Mouse (Mus musculus) right cerebral cortex, postnatal 10 days (tissue): ENCODE results near the gene Ndrg2.

Experiments used
- DNase-seq, 2 experiments: peaks; one replicate each; pipeline ENCODE4 v3.0.0; 2021; ENCODE audit warnings: low spot score in 2 of 2

Ndrg2 gene

DNA sequence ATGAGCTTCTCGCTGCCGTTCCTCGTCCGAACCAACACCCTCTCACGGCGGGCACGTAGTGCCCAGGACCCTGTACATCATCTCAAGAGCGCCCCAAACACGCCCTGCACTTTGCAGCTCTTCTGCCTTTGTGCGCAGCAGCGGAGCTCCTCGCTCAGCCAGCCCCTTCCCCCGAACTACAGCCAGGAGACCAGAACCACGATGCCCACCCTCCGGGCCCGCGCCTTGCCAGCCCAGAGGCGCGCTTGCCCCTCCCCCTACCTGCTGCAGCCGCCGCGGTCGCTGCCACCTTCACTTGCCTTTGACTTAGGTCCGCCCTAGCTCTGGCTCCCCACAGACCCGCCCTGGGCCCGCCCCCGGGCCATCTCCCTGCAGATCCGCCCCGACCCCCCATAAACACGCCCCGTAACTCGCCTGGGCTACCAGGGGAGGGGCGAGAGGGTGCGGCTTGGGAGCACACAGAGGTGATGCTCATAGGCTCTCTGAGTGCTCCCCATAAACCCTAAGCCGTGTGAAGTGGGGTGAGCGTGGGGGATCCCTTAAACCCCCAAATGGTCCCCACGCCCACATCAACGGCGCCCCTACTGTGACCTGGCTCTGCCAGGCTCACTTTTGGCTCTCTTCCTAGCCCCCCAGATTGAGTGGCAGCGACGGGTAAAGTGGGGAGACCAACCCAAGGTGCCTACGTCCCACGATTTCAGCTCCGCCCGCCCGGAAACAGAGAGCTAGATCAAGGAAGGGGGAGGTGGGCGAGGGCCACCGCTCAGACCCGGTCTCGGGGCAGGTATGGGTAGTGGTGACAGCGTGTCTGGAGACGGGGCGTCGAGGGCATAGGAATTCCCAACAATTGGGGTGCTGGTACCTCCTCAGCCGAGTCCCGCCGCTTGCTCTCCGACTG, 647 bp downstream of the Ndrg2 start:
- peak; percentile 83 to 84 for DNase-seq

DNA sequence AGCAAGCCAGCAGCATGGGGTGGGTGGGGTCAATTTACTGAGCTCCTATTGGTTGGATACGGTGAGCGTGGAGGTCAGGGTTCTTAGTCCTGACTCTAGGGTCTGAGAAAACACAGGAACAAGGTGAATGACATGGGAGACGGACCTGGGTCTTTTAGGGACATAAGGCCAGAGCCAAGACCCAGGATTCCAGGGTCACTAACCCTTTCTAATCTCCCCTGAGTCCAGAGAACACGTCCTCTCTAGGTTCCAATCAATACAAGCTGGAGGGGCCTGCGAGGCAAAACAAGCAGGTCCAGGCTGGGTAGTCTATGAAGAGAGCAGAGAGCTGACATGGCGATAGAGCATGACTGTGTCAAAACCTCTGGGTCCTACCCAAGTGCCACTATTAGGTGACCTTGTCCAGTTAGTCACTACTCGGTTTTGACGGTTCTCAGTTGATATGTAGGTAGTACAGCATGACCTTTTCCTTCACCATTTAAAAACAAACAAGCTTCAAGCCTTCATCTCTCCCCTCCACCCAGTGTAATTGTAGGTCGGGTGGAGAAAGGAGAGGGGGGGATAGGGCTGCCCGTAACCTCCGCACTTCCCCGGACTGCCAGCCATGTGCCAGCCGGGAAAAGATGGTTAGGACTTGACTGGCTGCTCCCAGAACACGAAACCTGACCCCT, 1.4 kb downstream of the Ndrg2 start:
- no peak for DNase-seq

DNA sequence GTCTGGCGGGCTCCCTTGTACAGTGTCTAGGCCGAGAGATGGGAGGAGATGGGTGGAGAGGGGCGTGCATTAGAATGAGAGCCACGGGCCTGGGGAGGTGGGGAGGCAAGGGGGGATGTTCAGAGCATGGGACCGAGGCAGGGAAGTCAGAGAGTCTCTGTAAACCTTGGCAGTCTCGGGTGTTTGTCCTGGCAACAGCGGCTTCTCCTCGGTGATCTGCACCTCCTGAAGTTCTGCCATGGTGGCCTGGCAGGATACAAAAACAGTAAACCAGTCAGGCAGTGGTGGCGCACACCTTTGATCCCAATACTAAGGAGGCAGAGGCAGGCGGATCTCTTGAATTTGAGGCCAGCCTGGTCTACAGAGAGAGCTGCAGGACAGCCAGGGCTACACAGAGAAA, 2.7 kb downstream of the Ndrg2 start:
- DNase-seq, result no peak

DNA sequence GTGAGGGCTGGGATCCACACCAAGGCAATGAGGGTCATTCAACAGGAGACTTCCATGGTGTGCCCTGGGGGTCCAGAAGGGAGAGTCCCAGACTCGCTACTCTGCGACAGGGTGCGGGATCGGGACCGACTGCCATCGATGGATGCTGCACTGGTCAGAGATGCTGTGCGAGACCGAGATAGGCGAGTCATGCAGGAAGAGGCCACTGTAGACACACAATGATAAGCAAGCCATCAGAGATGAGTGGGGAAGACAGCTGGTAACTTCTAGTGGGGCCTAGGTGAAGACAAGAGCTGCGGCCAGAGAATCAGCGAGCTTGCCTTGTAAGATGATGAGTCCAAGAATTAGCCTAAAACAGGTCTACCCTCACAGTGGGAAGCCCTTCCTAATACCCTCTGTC, 7.9 kb downstream of the Ndrg2 start:
- DNase-seq, result no peak

DNA sequence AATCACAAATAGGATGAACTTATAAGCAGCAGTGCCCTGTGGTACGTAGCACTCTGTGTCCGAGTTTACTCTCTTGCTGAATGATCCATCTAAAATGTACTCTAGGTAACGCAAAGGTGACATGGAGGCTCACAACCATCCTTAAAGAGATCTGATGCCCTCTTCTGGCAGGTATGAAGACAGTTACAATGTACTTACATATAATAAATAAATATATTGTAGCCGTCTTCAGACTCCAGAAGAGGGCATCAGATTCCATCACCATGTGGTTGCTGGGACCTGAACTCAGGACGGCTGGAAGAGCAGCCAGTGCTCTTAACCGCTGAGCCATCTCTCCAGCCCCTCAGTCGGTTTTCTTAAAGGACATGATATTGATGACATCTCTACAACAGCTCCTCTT, 9.3 kb downstream of the Ndrg2 start:
- no peak for DNase-seq

DNA sequence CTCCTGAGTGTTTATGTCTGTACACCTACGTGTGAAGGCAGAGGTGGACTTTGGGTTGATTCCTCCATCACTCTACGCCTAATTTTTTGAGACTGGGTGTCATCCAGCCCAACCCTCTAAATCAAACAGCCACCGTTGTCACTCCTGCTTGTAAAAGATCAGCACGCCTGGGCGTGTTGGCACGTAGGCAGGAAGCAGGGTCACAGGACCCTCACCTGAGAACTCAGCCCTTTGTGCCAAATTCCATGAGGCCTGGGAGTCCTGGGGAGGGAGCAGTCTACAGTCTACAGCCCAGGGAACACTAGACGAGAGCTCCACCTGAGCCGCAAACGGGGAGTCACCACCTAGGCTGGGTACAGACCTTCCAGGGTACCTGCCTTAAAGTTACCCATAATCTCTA, 10.2 kb downstream of the Ndrg2 start:
- DNase-seq, result no peak

DNA sequence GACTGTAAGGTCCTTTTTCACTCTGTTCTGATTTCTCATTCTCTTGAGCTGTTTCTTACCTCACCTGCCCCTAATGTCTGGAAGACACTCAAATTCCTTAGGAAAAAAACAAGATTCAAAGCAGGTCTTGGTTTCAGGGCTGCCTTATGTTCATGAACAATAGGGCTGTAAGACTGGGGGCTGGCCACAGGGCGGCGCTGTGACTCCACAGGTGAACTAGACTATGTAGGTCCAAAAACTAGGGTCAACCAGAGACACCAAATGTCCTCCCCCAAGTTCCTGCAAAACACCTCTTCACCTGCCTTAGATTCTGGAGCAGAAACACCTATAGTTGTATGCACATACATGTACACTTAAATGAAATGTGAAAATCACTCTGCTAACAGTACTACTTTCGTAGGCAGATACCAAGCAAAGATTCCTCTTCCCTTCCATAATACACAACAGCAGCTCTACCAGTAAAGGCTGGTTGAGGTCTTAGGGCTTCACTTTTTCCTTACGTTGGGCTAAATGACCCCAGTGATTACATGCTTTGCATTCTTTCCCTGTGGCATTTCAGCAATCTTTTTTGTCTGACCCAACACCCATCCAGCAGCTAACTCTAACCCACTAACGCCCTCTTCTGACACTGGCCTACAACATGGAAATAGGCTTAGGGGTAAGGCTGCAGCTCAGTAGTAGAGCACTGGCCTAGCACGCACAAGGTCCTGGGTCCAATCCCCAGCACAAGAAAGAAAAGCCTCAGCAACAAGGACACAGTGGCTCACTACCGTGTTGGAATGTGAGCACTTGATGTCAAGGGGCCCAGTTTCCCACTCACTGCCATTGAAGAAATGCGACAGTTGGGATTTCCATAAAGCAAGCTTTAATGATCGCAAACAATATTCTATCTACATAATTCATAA, 10.9 kb downstream of the Ndrg2 start:
- peak; percentile 59 to 86 for DNase-seq

DNA sequence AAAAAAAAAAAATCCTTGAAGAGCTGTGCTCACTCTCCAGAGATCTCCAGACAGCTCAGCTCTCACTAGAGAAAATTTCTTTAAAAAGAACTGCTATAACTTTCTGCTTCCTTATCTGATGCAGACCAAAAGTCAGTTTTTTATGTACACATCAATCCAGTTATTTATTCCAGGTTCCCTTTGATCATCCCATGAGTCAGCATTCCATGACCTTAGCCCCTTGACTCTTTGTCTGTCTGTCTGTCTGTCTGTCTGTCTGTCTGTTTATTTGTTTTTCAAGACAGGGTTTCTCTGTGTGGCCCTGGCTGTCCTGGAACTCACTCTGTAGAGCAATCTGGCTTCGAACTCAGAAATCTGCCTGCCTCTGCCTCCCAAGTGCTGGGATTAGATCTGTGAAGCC, 14.6 kb downstream of the Ndrg2 start:
- no peak for DNase-seq

DNA sequence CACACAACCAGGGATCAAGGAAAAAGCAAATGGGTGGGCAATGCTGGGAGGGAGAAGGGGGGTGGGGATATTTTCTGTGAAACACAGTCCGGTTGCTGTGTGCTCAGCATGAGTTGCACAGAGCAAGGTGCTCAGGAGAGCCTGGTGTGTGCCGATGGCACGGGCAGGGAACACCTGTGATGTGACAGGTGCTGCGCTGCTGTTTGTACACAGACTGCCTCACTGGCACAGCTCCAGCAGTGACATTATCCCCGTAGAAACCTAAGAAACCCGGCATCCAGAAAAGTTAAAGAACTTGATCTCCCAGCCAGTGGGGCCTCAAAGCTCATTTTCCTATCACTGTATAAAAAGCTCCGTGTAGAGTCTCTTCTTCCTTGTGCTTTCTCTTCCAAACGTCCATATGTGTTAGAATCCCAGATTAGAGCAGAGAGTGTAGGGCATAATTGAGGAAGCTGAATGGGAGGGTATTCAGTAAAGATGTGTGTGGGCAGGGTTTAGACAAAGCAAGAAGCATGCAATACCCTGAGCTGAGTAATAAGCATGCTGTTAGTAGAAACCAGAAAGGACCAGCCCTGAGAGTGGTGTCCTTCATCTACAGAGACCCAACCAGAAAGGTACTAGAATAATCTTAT, 17.3 kb downstream of the Ndrg2 start:
- DNase-seq, result no peak

DNA sequence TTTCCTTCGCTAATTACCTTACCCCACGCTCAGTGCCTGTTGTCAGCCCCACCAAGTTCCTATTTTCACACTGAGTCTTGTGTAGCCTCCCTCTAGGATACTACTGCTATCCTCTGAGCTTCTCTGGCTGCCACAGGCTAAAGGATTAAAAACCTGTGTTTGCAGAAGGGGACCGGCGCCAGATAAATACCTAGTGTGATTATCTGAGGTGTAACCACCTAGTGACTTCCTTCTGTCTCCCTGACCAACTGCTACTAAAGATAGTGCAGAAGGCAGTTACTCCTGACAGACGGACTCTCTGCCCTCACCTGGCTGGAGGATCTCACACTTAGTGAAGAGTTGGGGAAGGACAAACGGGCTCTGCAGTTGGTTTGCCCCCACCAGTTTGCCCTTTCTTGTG, 17.9 kb downstream of the Ndrg2 start:
- no peak for DNase-seq

DNA sequence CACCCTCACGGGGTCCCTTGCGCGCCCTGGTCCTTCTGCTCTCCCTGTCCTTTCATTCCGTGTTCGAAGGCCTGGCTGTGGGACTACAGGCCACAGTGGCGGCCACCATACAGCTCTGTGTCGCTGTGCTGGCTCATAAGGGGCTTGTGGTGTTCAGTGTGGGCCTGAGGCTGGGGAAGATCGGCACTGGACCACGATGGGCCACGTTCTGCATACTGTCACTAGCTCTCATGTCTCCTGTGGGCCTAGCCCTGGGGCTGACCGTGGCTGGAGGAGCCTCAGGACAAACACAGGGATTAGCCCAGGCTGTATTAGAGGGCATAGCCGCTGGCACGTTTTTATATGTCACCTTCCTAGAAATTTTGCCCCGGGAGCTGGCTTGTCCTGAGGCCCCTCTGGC, 18.9 kb downstream of the Ndrg2 start:
- DNase-seq, result no peak

DNA sequence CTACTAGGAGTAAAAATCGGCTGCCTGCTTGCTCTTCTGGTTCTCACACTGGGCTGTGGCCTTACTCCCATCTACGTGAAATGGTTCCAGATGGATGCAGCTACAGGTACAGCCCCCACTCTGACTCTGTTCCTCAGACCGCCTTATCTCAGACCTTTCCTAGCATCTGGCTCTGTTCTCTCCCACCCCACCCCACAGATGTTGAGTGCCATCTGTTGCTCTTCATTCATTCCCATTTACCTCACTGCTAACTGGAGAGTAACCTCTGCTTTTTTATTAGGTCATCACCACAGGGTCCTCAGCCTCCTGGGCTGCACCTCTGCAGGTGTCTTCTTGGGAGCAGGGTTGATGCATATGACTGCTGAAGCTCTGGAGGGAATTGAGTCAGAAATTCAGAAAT, 20.1 kb downstream of the Ndrg2 start:
- DNase-seq, result no peak

DNA sequence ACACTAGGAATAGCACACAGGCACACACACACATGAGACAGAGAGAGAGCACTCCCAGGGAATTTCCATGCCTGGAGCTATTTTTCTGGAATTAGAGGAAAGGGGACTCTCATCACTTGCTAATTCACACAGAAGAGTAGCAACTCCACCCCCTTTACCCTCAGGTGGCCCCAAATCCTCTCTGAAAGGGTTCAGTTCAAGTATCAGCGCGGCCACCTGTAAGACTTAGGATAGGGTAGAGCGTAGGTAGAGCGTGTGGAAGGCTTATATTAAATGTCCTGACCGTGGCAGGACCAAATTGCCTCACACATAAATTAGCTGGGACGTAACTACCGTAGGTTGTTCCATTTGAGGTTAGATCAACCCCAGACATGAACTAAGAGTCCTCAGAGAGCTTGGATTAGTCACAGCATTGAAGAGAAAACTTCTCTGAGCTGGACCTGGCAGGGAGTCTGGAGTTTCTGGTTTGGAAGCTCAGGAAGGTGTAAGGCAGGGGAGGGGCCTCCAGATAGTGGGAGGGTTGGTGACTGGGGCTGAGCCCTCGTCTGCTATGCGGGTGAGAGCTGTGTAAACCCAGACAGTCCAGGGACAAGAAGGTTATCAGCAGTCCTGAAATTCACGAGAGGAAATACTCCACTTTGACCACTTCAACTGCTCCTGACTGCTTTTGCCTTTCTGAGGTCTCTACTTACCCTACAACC, 20.7 kb downstream of the Ndrg2 start:
- no peak for DNase-seq

DNA sequence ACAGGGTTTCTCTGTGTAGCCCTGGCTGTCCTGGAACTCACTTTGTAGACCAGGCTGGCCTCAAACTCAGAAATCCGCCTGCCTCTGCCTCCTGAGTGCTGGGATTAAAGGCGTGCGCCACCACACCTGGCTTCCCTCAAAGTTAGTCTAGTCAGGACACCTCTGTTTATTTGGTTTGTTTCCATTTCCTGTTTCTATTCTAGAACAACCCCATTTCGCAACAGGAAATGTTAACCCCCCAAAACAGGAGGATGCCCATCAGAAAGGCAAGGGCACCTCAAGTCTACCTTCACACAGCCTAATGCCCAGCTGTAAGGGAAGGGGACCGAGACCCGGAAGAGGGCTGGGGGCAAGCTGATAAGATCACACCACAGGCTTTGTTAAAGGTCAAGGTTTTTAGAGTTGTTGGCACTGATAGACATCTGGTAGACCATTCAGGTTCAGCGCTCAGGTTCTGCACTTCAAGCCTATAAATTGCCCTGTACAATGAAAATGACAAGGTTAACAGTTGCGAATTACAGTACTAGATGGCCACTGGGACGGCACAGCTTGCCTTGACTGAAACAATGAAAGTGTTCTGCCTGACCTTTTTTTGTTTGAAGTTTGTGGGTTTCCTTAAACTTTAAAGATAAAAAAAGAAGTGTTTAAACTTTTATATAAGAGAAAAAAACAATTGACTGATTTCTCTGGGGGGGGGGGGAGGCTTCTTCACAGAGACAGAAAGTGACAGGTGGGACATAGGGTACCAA, 21.6 kb downstream of the Ndrg2 start, which contains the start of gene Slc39a2:
Gene Slc39a2, plus strand, starts transcription at position 699 of the 749 bp plus-strand sequence.
- no peak for DNase-seq

DNA sequence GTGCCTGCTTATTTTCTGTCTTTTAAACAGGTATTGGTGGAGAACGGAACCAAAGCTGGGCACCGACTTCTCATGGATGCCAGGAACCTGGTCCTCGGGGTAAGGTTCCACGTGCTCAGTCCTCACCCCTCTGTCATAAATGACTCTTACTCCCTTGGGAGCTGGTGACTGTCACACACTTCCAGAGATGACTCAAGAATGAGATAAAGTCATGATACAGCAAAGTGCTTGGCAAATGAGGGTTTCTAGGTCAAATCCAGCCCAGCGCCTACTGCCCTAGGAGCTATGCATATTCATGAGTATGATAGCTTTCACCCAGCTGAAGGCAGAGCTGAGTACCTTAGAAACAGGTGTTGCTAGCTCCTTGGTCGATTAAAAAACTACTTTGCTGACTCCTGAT, 24.1 kb downstream of the Ndrg2 start:
- DNase-seq, result no peak

DNA sequence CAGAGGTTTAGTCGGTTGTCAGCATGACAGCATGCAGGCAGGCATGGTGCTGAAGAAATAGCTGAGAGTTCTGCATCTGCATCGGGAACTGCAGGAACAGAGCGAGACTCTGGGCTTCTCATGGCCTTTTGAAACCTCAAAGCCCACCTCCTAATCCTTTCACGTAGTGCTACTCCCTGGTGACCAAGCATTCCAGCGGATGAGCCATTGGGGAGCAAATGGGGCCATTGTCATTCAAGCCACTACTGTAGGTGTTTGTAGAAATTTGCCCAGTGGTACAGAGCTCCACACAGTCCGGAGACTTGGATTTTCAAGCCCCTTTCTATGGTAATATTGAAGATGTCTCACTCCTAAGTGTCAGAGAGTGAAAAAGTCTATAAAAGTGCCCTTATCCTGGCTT, 27.9 kb downstream of the Ndrg2 start:
- DNase-seq, result no peak

DNA sequence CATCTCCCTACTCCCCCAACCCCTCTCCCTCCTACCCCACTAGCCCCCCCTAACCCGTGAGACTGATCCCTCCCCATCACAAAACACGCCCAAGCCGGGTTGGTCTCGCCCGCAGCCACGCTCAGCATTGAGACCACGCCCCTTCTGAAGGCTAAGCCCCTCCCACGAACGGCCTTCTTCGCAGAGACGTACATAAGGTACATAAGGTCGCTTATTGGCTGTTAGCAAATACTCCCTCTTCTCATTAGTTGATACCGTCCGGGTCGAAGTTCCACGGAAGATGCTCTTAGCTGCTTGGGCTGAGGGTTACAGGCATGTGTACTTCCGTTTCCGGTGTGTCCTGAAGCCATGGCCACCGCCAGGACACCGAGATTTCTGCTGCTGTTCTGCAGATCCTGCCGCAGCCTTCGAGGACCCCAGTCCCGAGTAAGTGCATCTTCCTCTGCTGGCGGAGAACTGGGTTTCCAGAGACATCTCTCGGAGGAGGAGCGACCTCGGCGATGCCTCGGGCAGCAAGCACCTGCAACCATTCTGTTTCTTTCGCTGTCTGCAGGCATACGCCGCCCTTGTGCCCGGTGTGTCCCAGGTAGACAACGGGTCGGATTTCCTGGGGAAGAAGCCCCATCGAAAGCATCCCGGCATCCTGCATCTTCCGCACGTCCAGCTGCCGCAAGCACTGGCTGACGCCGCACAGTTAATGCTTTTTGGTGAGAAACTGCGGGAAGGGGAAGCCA, 29.2 kb downstream of the Ndrg2 start, which contains the start of gene Mettl17:
Gene Mettl17, plus strand, starts transcription at position 245 of the 734 bp plus-strand sequence.
- DNase-seq, result peak; percentile 96 to 97

DNA sequence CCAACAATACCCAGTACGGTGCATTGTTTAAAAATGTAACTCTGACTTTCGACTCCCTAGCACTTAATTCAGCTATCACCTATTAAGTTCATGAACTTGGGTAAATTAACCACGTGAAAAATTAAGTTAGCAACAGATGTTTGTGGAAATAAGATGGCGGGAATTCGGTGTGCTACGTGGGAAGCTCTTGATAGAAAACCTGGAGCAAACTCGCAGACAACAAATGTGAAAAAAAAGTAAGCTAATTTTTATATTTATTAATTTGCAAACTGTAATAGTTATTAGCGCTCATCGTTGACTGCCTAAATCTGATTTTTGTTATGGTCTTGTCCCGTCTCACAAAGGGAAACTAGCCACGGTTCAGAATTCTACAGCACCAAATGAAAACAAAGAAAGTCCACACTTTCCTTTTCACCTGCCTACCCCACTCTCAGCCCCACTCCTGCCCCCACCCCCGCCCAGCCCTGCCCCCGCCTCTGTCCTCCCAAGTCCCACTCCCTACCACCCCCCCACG, 29.9 kb downstream of the Ndrg2 start:
- DNase-seq, result no peak

DNA sequence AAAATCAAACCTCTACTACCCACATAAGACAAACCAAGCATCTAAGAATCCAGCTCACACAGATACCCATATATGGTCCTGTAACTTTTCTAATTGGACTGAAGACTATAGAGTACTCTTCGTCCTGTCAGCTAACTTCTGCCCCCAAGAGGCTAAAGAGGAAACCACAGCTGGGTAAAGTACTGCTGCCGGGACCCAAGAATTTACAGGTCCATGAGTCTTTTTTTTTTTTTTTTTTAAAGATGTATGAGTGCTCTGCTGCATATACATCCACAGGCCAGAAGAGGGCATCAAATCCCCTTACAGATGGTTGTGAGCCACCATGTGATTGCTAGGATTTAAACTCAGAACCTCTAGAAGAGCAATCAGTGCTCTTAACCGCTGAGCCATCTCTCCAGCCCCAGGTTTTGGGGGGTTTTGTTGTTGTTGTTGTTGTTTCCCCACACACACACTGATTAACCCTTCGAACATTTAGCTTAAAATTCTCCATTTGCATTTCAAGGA, 30.4 kb downstream of the Ndrg2 start:
- DNase-seq, result peak; percentile 76 to 83
